Mouse (Mus musculus): ENCODE results near the gene Aldh18a1.

Aldh18a1 gene

DNA sequence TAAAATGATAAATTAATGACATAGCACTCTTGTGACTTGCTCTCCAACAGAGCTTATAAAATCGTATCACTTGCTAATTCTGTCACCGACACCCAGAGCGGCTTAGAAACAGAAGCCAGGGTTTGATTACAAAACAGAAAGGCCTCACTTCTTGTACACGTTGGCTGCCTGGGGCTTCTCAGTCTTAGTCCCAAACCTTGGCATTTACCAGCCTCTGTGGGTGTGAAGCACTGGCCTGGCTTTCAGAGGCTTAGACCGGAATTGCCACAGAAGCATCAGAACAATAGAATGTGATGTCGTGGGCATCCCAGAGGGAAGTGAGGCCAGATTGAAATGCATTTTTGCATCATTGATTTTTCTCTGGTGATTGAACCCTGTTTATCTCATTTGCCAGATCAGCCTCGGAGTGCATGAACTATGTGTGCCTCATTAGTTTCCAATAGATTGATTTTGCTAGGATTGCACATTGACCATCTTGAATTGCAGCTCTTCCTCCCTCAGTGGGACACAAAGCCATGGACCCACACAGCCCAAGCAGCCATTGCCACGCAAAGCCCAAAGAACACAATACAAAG lies 64.7 kb downstream of the Aldh18a1 start:
- no peak for DNase-seq

DNA sequence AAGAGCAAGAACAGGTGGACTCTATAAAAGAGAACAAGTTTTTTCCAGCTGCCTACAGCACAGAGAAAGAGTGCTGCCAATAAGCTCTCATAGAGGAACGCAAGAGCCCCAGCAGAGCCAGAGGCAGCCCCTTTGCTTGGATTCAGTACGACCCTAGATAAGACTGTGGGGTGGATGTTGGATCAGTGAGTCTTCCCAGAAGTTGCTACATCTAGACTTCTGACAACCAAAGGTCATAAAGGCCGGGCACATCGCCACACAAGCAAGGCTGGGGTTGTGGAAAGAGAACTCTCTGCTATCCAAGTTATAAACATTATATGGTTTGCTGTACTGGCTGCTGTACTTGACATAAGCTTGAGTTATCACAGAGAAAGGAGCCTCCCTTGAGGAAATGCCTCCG lies 67.9 kb downstream of the Aldh18a1 start:
- DNase-seq, result no peak

DNA sequence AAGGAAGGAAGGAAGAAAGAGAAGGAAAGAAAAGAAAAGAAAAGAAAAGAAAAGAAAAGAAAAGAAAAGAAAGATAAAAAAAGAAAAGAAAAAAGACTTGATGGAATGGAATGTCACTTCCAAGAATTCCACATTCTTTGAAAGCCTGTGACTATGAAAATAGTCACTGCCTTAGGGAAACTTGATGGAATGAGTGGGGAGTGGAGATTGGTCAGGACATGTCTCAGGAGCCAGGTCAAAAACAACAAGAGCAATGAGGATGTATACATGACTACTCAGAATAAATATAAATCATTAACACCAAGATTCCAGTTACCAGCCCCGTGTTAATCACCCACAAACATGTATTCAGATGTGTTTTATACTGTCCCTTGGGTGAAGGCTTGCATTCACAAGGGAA lies 69.6 kb downstream of the Aldh18a1 start:
- DNase-seq, result no peak

DNA sequence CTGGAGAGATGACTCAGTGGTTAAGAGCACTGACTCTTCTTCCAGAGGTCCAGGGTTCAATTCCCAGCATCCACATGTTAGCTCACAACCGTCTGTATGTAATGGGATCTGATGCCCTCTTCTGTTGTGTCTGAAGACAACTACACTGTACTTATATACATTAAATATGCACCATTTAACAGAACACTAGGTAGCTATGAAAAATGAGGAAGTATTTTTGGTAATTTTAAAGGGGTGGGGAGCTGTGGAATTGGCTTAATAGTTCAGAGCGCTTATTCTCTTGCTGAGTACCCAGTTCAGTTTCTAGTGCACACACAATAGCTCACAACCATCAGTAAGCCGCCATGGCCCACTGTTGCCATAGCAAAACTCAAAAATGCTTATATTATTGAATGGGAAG lies 72.7 kb downstream of the Aldh18a1 start:
- no peak for DNase-seq

DNA sequence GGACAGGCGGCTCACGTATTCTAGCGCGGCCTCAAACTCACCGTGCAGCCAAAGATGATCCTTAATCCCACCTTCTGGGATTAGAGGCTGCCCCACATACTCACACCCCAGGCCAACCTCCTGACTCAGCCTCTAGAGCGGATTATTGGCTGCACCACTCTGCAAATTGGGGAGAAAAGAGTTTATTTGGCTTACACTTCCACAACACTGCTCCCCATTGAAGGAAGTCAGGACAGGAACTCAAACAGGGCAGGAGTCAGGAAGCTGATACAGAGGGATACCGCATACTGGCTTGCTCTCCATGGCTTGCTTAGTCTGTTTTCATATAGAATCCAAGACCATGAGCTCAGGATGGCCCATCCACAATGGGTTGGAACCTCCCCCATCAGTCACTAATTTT lies 73.9 kb downstream of the Aldh18a1 start:
- no peak for DNase-seq

DNA sequence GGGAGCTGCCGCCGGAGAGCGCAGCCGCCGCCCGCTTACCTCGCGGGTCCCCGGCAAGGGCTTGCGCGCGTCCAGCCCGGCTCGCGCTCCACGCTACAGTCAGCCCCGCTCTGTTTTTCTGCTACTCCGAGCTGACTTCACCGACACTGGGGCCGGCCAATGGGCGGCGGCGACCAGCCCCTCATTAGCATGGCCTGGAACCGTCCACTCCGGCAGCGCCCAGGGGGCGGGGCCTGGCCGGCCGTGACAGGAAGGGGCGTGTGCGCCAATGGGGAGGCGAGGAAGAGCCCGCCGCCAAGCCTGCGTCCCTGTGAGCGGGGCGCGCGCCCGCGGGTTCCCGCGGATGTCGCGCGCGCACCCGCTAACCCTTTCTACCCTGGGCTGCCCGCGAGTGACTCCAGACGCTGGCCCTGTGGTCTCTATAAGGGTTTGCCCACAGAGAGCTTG lies 74.6 kb downstream of the Aldh18a1 start, which contains the start of gene Sorbs1:
Gene Sorbs1 (minus strand): TSS at position 148 of the 447 bp plus-strand sequence.
- peak; percentile 97 for DNase-seq

DNA sequence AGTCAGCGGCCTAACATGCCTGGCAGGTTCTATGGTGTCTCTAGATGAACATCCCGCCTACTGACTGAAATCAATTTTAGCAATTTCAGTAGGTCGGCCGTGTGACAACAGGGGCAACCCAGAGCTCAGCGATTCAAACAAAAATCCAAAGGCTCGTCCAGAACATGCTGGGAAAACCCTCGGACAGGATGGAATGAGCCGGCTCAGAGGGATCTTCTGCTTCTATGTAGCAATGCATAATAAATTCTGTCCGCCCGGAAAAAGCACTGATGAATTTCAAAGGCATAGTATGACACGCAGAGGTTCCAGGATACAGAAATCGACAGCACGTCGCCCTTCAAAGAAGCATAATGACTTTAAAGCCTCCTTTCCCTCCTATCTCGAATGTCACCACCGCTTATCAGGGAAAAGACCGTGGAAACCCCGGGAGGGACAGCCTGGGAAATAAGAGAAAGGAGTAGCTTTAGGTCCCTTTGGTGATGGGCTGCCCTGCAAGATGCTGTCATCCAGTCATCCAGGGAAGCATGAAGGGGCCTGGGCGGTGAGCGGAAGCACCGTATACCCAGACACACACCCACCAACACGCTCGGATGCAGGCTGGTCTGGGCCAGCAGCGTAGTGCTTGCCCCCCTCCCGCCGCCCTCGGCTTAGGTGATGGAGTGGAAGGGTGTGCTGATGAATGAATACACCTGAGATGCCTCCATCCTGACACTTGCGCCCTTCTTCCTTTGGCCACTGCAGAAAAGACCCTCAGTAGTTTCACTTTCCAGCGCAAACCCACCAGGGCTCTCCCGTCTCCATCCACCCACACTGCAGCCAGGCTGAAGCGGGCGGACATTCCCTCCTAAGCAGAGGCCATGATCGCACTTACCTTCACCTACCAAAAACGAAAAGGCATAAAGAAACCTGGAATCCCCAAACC lies 75.5 kb downstream of the Aldh18a1 start:
- peak; percentile 61 for DNase-seq

DNA sequence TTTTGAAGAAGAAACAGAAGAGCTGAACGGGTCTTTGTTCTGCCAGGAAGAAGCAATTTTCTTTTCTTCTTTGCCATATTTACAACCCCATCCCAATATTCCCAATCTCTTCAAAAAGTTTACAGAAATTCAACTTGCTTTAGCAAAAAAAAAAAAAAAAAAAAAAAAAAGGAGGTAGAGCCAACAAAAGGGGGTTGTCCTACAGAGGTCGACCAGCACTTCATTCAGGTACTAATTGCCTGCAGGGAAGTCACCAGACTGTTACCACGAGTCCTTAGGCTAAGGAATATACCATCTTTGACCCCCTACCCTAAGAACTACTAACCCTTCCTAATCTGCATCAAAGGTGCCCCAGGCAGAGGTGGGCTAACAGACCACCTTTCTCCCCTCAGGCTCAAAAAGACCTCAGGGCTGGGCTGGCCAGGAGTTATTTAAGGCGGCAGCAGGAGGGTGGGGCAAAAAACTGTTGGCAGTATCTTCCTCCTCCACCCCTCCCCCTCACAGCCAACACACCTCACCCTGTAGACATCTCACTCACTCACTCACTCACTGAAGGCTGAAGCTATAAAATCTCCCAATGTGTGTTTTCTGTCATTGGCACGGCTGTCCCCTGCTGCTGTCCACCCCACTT lies 76.5 kb downstream of the Aldh18a1 start:
- peak; percentile 11 to 19 for DNase-seq

GRCm38 (mm10) chr19:40511100-40511439 lies 77.2 kb downstream of the Aldh18a1 start:
- DNase-seq, result no peak

DNA sequence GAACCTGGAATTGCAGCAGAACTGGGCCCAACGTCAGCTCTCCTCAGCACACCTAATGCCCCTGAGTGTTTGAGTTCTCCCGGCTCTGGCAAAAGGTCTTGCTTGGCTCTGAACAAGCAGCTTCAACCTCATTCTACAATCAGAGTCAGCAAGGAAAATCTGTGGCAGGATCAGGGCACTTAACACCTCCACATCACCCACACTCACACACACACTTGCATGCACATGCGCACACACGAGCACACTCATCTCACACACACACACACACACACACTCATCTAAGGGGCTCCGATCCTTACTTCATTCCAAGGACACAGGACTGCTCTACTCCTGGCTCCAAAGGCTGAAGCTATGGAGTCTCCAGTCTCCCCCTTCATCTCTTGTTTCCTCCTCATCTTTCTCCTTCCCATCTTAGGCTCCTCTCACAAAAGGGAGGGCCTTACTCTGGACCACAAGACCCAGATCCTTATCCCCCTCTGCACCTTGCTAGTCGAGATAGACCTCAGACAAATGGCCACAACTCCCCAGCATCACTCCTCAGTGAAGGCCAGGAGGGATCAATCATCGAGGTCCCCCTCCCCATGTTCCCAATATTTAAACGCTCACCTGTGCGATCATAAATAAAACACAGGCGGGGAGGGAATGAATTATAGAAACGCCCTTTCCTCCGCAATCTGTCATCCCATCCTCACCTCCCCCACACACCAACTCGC lies 77.7 kb downstream of the Aldh18a1 start:
- no peak for DNase-seq

DNA sequence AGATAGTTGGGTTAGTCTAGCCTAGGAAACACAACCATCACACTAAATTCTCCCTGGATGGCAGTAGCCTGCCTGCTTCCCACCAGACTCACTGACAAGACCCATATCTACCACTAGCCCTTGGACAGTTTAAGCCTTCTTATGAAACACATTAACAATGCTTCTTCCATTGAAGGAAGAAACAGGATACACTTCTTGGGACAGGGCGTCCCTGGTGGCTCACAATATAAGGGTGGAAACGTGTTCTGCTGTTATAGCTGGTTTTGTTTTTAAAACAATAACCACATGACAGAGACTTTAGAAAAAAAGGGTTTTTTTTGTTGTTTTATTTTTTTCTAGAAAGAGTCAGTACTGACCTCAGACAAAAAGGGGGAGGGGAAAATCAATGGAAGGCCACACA lies 79.0 kb downstream of the Aldh18a1 start:
- DNase-seq, result no peak

DNA sequence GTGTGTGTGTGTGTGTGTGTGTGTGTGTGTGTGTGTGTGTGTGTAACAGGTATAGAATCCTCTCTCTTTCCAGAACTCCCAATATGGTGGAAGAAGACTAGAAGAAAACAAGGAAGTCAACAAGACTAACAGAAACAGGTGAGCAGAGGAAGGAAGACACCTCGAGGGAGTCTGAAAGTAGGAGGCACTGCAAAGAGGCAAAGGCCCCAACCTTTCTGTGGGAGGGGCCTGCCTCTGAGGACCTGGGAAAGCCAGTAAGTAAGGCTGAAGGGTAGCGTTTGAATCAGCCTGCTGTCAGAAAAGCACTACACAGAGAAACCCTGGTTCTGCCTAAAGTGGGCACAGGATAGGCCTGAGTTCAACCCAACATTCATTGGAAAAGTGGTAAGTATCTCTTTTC lies 79.4 kb downstream of the Aldh18a1 start:
- peak in 1 of 2 experiments; percentile 9 for DNase-seq

DNA sequence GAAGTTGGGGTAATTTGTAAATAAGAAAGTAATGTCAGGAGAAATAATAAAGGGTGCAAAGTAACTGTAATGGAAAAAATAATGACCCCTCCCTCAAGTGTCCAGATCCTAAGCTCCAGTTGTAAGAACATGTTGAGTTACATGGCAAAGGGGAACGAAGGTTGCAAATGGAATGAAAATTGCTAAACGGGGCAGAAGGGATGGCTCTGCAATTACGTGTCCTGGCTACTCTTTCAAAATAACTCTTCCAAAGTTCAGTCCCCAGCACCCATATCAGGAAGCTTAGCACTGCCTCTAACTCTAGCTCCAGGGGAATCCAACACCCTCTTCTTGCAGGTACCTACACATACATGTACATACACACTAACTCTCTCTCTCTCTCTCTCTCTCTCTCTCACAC lies 81.3 kb downstream of the Aldh18a1 start:
- no peak for DNase-seq

DNA sequence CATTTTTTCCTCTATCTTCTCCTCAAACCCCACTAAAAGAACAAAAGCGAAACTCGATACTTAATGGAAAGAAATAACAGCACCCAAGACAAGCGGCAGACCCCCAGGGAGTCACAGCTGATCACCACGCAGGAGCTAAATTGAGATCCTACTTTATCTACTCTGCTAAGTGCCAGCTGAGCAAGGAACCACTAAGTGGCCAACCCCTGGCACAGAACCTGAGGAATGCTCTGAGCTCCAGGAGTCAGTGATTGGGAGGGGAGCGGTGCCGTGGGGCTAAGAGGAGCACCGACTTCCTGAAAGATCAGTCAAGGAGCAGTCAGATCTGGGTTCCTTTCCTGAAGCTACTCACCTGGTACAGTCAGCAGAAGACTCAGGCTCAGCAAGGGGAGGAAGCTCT lies 83.9 kb downstream of the Aldh18a1 start:
- DNase-seq, result no peak
